Mouse (Mus musculus) neural tube, embryonic 12.5 days (tissue): ENCODE measurements around the gene Vmn2r14. TPM values are rescaled to one million over a fixed set of nuclear protein-coding genes. Genes with fewer than 3 reads are reported as not detected.
"Not testable (repeated sequence)": the region's sequence is repeated elsewhere in the genome, so short reads cannot be mapped to it uniquely, and the experiment has no call there.

ENCODE experiments used
- ATAC-seq: fragments of 200-750 bp; cut with Nextera tagmentation; 2 replicates; pipeline ENCODE4 v1.8.0; 2017; ENCODE audit warnings: low read depth, mild to moderate bottlenecking, moderate TSS enrichment, moderate library complexity; ENCODE audit not compliant: low FRiP score
- H3K27ac ChIP-seq: fragments of 300-500 bp; sonication (generic); 2 replicates; pipeline ENCODE4 v1.5.1; 2016
- H3K27me3 ChIP-seq: fragments of 300-500 bp; sonication (generic); replicated peaks from 2 replicates; pipeline ENCODE4 v1.6.1; 2016; ENCODE audit warnings: mild to moderate bottlenecking
- H3K36me3 ChIP-seq: fragments of 300-500 bp; sonication (generic); 2 replicates; pipeline ENCODE4 v1.6.1; 2016; ENCODE audit warnings: mild to moderate bottlenecking
- H3K4me1 ChIP-seq: fragments of 300-500 bp; sonication (generic); 2 replicates; pipeline ENCODE4 v1.6.1; 2016
- H3K4me2 ChIP-seq: fragments of 300-500 bp; sonication (generic); replicated peaks from 2 replicates; pipeline ENCODE4 v1.6.1; 2016; ENCODE audit warnings: mild to moderate bottlenecking
- H3K4me3 ChIP-seq: fragments of 300-500 bp; sonication (generic); 2 replicates; pipeline ENCODE4 v1.5.1; 2016
- H3K9ac ChIP-seq: fragments of 300-500 bp; sonication (generic); 2 replicates; pipeline ENCODE4 v1.6.1; 2016; ENCODE audit warnings: mild to moderate bottlenecking
- H3K9me3 ChIP-seq: fragments of 300-500 bp; sonication (generic); 2 replicates; pipeline ENCODE4 v1.6.1; 2016; ENCODE audit warnings: mild to moderate bottlenecking
- WGBS: fragments of 180-500 bp; shearing (Covaris S2); methylation state at CpG from one replicate; pipeline ENCODE4 v1.1.7; 2016; 5-methylcytosine and 5-hydroxymethylcytosine counted together
- polyA plus RNA-seq: library from polyadenylated mRNA; unstranded; fragments of >200 nt; fragmentation: Nextera tagmentation; extraction: Ambion mirVana; gene quantifications from 2 replicates; pipeline ENCODE4 v1.2.1, GENCODE M21; 2016

Vmn2r14 gene
- polyA plus RNA-seq = not detected in 2 replicates

GRCm38 (mm10) chr5:109224608-109225007 lies at the start of gene Vmn2r14:
TSS of gene Vmn2r14 (minus strand) at chr5:109224708.
- Histone ChIP-seq H3K9ac (no peak within 1 kb of the TSS), H3K27me3 (no peaks in the 10 kb centered on the region), H3K4me2 (no peak within 1 kb of the TSS), H3K27ac (no peak within 1 kb of the TSS), H3K36me3 (no peaks in the 10 kb centered on the region), H3K4me3 (no peak within 1 kb of the TSS), H3K4me1 (no peaks in the 10 kb centered on the region), H3K9me3 (peaks cover 11% of the 10 kb centered on the region)
- WGBS = 71% methylated on average over 3 of the region's 3 CpGs
- no peak for ATAC-seq

DNA sequence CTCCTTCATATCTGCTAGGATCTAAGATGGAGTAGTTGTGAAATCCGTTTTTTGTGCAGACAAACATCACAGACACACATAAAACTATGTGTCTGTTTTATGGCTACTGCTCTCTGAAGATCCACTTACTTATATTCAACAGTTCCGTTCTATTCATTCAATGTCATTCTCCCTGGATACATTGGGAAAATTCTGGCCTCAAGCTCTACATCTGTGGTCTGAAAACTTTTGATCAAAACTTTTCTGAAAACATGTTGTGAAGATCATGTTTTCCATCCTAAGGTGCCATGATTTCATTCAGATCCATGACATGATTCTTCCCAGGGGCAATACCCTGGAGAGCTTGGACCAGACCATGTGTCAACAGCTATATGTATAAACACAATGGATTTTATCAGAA lies 32.4 kb downstream of the Vmn2r14 start, which contains the start of gene Vmn2r13:
Gene Vmn2r13 (minus strand): TSS at position 101 of the 400 bp plus-strand sequence.
- not testable (repeated sequence) for ATAC-seq, H3K9me3 ChIP-seq, H3K27ac ChIP-seq, H3K27me3 ChIP-seq, H3K4me3 ChIP-seq, H3K9ac ChIP-seq, H3K36me3 ChIP-seq, H3K4me1 ChIP-seq, H3K4me2 ChIP-seq
- WGBS = 58% methylated on average over 2 of the region's 2 CpGs

- H3K36me3 ChIP-seq, ATAC-seq, H3K4me1 ChIP-seq, H3K9ac ChIP-seq, H3K4me3 ChIP-seq, H3K27me3 ChIP-seq, H3K9me3 ChIP-seq, H3K27ac ChIP-seq, H3K4me2 ChIP-seq: not testable (repeated sequence)
- WGBS = 92% methylated on average over 4 of the region's 4 CpGs
Measured at GRCm38 (mm10) chr5:109166851-109167250, 57.7 kb downstream of the Vmn2r14 start.

Other genes starting within 250 kb of the Vmn2r14 start
- gene Vmn2r10, start 218.2 kb downstream of the Vmn2r14 start, polyA plus RNA-seq = not detected in 2 replicates
- gene Vmn2r11, start 165.1 kb downstream of the Vmn2r14 start, polyA plus RNA-seq = not detected in 2 replicates
- gene Vmn2r12, start 126.8 kb downstream of the Vmn2r14 start, polyA plus RNA-seq = not detected in 2 replicates
- gene Vmn2r13, start 32.5 kb downstream of the Vmn2r14 start, polyA plus RNA-seq = not detected in 2 replicates
- gene Vmn2r15, start 72.9 kb upstream of the Vmn2r14 start, polyA plus RNA-seq = not detected in 2 replicates
- not detected in 2 replicates for gene Vmn2r16, start 105.5 kb upstream of the Vmn2r14 start, polyA plus RNA-seq
- gene Vmn2r17, start 195.0 kb upstream of the Vmn2r14 start, polyA plus RNA-seq = not detected in 2 replicates